Mouse (Mus musculus) myocyte (in vitro differentiated cells): ENCODE measurements at regions not wholly inside any gene's neighbourhood (a gene's known extent, or its start where the extent isn't known, plus 50 kb on each side); places are given as distances from the start of the nearest gene placed in this dataset.

Experiments used
- CEBPB ChIP-seq: IDR thresholded peaks from 2 replicates; pipeline ENCODE4 v1.6.1; 2011; ENCODE audit warnings: mild to moderate bottlenecking, moderate library complexity; ENCODE audit not compliant: poor library complexity, insufficient read depth, severe bottlenecking
- E2F4 ChIP-seq: IDR thresholded peaks from one replicate; pipeline ENCODE4 v1.6.1; 2011; ENCODE audit warnings: mild to moderate bottlenecking, control low read depth, moderate library complexity; ENCODE audit not compliant: insufficient read depth
- MAX ChIP-seq: IDR thresholded peaks from one replicate; pipeline ENCODE4 v1.6.1; 2011; ENCODE audit warnings: low read depth, mild to moderate bottlenecking, control low read depth
- MYOD1 ChIP-seq, 3 experiments: IDR thresholded peaks; one replicate each; pipeline ENCODE4 v1.6.1; 2011; ENCODE audit warnings: control low read depth in 2 of 3, low read depth in 2 of 3, mild to moderate bottlenecking in 2 of 3, moderate library complexity in 1 of 3; ENCODE audit not compliant: insufficient read length in 2 of 3, control insufficient read depth in 1 of 3
- MYOG ChIP-seq, 3 experiments: IDR thresholded peaks; one replicate each; pipeline ENCODE4 v1.6.1; 2011; ENCODE audit warnings: control low read depth in 2 of 3, low read depth in 2 of 3, mild to moderate bottlenecking in 2 of 3; ENCODE audit not compliant: insufficient read length in 2 of 3, control insufficient read depth in 1 of 3, insufficient read depth in 1 of 3
- POLR2A ChIP-seq: IDR thresholded peaks from one replicate; pipeline ENCODE4 v1.6.1; 2011; ENCODE audit warnings: low read depth, mild to moderate bottlenecking, control low read depth, moderate library complexity; ENCODE audit not compliant: insufficient read length
- POLR2AphosphoS2 ChIP-seq: IDR thresholded peaks from one replicate; pipeline ENCODE4 v1.6.1; 2011; ENCODE audit warnings: low read depth, control low read depth; ENCODE audit not compliant: insufficient read length
- REST ChIP-seq: IDR thresholded peaks from one replicate; pipeline ENCODE4 v1.6.1; 2011; ENCODE audit warnings: mild to moderate bottlenecking, control low read depth, moderate library complexity; ENCODE audit not compliant: insufficient read depth, insufficient read length
- SRF ChIP-seq: IDR thresholded peaks from one replicate; pipeline ENCODE4 v1.6.1; 2011; ENCODE audit warnings: low read depth; ENCODE audit not compliant: control insufficient read depth, insufficient read length
- TCF12 ChIP-seq: IDR thresholded peaks from one replicate; pipeline ENCODE4 v1.6.1; 2011; ENCODE audit warnings: mild to moderate bottlenecking, control low read depth; ENCODE audit not compliant: poor library complexity, insufficient read depth, severe bottlenecking
- TCF3 ChIP-seq: IDR thresholded peaks from one replicate; pipeline ENCODE4 v1.6.1; 2011; ENCODE audit warnings: low read depth, control low read depth; ENCODE audit not compliant: insufficient read length
- USF1 ChIP-seq: IDR thresholded peaks from one replicate; pipeline ENCODE4 v1.6.1; 2011; ENCODE audit warnings: low read depth, mild to moderate bottlenecking, control low read depth, moderate library complexity

GRCm38 (mm10) chr14:76649927-76650326 lies 93.2 kb upstream of the Serp2 start:
- TF ChIP-seq TCF12 = no peak
- TF ChIP-seq POLR2A = no peak
- no peak for TF ChIP-seq CEBPB
- no peak for TF ChIP-seq MAX
- TF ChIP-seq E2F4 = no peak
- no peak for TF ChIP-seq MYOD1 (IDR thresholded peaks at IDR 0.05; ENCODE audit: control insufficient read depth in 1 of 3, insufficient read length in 2 of 3, low read depth in 2 of 3)
- TF ChIP-seq REST = no peak
- TF ChIP-seq POLR2AphosphoS2 = no peak
- no peak for TF ChIP-seq USF1
- no peak for TF ChIP-seq SRF
- no peak for TF ChIP-seq MYOG (IDR thresholded peaks at IDR 0.05; ENCODE audit: control insufficient read depth in 1 of 3, insufficient read depth in 1 of 3, insufficient read length in 2 of 3, low read depth in 2 of 3)
- no peak for TF ChIP-seq TCF3
